Mouse (Mus musculus) testis, adult 2 months (tissue): ENCODE data around the gene Vav2. TPM values are rescaled to one million over a fixed set of nuclear protein-coding genes. Genes with fewer than 3 reads are reported as not detected.

Experiments
- H3K27ac ChIP-seq: fragments of 200-500 bp; 2 replicates; pipeline ENCODE4 v1.5.1; 2012; ENCODE audit warnings: low read depth, low read length; ENCODE audit not compliant: control insufficient read depth, insufficient read depth
- H3K27me3 ChIP-seq: fragments of 200-500 bp; 2 replicates; pipeline ENCODE4 v1.6.1; 2012; ENCODE audit warnings: mild to moderate bottlenecking, low read length, moderate library complexity; ENCODE audit not compliant: control insufficient read depth, insufficient read depth
- H3K36me3 ChIP-seq: fragments of 200-500 bp; 2 replicates; pipeline ENCODE4 v1.6.1; 2012; ENCODE audit warnings: mild to moderate bottlenecking, low read length; ENCODE audit not compliant: control insufficient read depth, insufficient read depth
- H3K4me1 ChIP-seq: fragments of 200-500 bp; 2 replicates; pipeline ENCODE4 v1.6.1; 2012; ENCODE audit warnings: low read length; ENCODE audit not compliant: control insufficient read depth, insufficient read depth
- H3K4me3 ChIP-seq: fragments of 200-500 bp; 2 replicates; pipeline ENCODE4 v1.5.1; 2012; ENCODE audit warnings: low read depth, mild to moderate bottlenecking, low read length, moderate library complexity, mixed read lengths; ENCODE audit not compliant: control insufficient read depth
- CTCF ChIP-seq: fragments of 200-500 bp; IDR thresholded peaks from 2 replicates; pipeline ENCODE4 v1.5.1; 2012; ENCODE audit warnings: low read depth, mild to moderate bottlenecking, inconsistent platforms, low read length, moderate library complexity; ENCODE audit not compliant: control insufficient read depth, insufficient read depth, insufficient replicate concordance
- POLR2A ChIP-seq: fragments of 200-500 bp; IDR thresholded peaks from 2 replicates; pipeline ENCODE4 v1.6.1; 2012; ENCODE audit warnings: low read depth, mild to moderate bottlenecking, inconsistent platforms, low read length, moderate library complexity; ENCODE audit not compliant: control insufficient read depth
- polyA plus RNA-seq: library from polyadenylated mRNA; depleted of rRNA; stranded (reverse); fragments of >200 nt; gene quantifications from 2 replicates; pipeline ENCODE4 v1.2.3, GENCODE M21; 2012

Gene Vav2
- polyA plus RNA-seq, 1 experiment: 35.7 TPM

- Histone ChIP-seq H3K4me1 (peaks cover 3% of the 10 kb centered on the region; the same call in 1 of the 2 replicates), H3K4me3 (no peak overlapping the region), H3K36me3 (peaks cover 5% of the 10 kb centered on the region), H3K27me3 (no peaks in the 10 kb centered on the region), H3K27ac (no peak overlapping the region)
- TF ChIP-seq CTCF (no peak), POLR2A (no peak)
Measured at GRCm38 (mm10) chr2:27459735-27460134, 32.9 kb upstream of the Vav2 start.

DNA sequence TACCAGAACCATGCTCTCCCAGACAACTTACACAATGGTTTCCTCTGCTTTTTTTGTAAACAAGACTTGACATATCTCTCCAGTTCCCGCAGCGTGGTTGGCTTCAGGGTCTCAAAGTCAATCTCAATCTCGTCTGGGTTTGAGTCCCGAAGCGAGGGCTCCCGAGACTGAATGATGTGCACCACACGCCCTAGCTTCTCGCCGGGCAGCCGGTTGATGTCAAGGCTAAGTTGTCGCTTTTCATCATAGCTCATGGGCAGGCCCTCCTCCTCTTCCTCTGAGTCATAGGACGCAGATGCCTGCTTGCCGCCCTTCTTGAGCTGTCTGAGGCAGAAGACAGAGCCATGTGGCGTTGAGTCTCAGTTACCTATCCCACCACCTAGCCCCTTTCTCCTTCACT lies 23.4 kb upstream of the Vav2 start:
- Histone ChIP-seq H3K27me3 (no peaks in the 10 kb centered on the region), H3K27ac (no peak overlapping the region), H3K36me3 (no peaks in the 10 kb centered on the region; the same call in 1 of the 2 replicates), H3K4me3 (no peak overlapping the region), H3K4me1 (no peaks in the 10 kb centered on the region)
- TF ChIP-seq POLR2A (no peak), CTCF (no peak)

DNA sequence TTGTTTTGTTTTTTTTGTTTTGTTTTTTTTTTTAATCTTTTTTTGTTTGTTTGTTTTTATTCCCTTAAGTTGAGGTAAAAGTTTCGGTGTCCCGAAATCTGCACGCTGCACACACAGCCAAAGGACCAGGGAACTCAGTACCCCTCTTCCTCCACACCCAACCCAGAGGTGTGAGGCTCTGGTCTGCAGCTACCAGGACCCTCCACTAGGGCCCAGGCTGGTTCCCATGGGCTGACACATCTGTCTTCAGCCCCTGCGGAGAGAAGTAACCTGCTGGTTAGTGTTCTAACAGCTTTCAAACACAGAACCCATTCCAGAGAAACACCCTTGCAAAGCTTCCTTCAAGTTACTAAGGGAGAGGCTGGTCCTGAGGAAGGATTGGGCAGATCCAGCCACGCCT lies 20.9 kb upstream of the Vav2 start:
- H3K27ac ChIP-seq: no peak overlapping the region
- H3K4me3 ChIP-seq: no peak overlapping the region
- peaks cover 6% of the 10 kb centered on the region; the same call in 1 of the 2 replicates for H3K4me1 ChIP-seq
- no peaks in the 10 kb centered on the region for H3K27me3 ChIP-seq
- no peaks in the 10 kb centered on the region; the same call in 1 of the 2 replicates for H3K36me3 ChIP-seq
- TF ChIP-seq CTCF: no peak
- TF ChIP-seq POLR2A: no peak

DNA sequence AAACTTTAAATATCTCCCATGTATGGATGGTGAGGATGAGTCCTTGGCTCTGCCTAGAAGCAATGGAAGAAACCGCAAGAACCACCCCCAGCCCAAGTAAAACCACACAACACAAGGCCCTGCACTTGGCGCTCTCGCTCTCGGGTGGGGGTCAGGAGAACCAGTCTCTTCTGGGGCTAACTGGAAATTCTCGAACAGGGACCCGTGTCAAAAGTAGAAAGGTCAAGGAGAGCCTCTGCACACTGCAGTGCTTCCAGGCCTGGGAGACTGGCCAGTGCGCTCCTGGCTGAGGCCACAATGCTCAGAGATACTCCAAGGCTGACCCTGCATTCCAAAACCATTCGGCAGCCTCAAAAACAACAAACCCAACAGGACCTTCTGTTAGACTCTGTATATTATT lies 20.0 kb upstream of the Vav2 start:
- no peak overlapping the region for H3K4me3 ChIP-seq
- no peak for TF ChIP-seq POLR2A
- no peak for TF ChIP-seq CTCF
- peaks cover 13% of the 10 kb centered on the region for H3K4me1 ChIP-seq
- no peaks in the 10 kb centered on the region for H3K27me3 ChIP-seq
- no peak overlapping the region for H3K27ac ChIP-seq
- no peaks in the 10 kb centered on the region; the same call in 1 of the 2 replicates for H3K36me3 ChIP-seq

GRCm38 (mm10) chr2:27445910-27446309 lies 19.1 kb upstream of the Vav2 start:
- H3K27ac ChIP-seq: no peak overlapping the region
- no peak for TF ChIP-seq POLR2A
- no peak for TF ChIP-seq CTCF
- H3K4me1 ChIP-seq: peaks cover 15% of the 10 kb centered on the region
- no peak overlapping the region for H3K4me3 ChIP-seq
- no peaks in the 10 kb centered on the region for H3K27me3 ChIP-seq
- no peaks in the 10 kb centered on the region; the same call in 1 of the 2 replicates for H3K36me3 ChIP-seq

DNA sequence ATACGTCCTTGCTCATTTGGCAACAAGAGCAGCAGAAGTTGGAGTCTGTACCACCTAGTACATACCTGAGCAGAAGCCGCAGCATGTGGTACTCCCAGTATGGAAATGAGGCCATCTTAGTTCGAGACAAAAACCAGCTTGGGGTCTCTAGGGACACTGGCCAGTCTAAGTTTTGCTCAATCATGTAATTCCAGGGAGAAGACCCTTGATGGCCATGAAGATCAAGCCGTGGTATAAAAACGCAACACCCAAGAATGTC lies 16.5 kb upstream of the Vav2 start:
- Histone ChIP-seq H3K4me1 (peaks cover 19% of the 10 kb centered on the region), H3K27ac (no peak overlapping the region), H3K36me3 (no peaks in the 10 kb centered on the region; the same call in 1 of the 2 replicates), H3K4me3 (no peak overlapping the region), H3K27me3 (no peaks in the 10 kb centered on the region)
- TF ChIP-seq POLR2A: no peak
- no peak for TF ChIP-seq CTCF

DNA sequence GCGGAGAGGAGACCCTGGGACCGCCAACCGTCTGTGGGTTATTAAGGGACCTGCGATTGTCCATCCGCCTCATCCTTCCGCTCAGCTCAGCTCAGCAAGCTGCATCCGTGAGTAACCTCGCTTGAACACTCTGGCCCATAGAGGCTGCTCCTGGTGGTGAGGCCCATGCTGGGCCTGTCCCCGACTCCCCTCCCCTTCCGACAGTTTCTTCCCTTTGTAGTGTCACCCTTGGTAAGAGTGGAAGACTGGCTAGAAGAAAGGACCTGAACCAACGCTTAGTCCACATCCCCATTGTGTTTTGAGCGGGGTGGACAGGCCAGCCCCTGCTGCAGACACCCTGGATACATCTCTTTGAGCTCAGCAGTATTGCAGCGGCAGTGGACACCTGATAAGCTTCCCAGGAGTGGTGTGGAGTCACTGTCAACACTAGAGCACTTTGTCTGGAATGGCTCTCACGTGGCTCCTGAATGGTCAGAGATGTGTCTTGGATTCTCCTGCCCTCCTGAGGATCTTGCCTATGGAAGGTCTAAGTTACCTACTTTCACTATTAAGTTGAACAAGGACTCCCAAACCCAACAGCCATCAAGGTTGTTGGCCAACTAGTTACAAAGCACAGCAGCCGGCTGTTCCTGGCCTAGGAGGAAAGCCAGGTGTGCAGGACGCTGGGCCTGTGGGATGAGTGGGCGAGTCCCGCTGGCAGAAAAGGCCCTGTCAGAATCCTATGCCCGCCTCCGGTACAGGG lies 16.0 kb upstream of the Vav2 start:
- H3K27me3 ChIP-seq: no peaks in the 10 kb centered on the region
- peaks cover 21% of the 10 kb centered on the region for H3K4me1 ChIP-seq
- peak overlapping the region; percentile 71 for H3K27ac ChIP-seq
- H3K4me3 ChIP-seq: peak overlapping the region; percentile 90
- no peaks in the 10 kb centered on the region for H3K36me3 ChIP-seq
- TF ChIP-seq CTCF: no peak
- TF ChIP-seq POLR2A: no peak
